Mouse (Mus musculus): ENCODE measurements around the gene Rap1gap2. TPM values are rescaled to one million over a fixed set of nuclear protein-coding genes. Genes with fewer than 3 reads are reported as not detected.

Gene Rap1gap2
- polyA plus RNA-seq, 1 experiment from 2014 or later = 9.2 TPM

DNA sequence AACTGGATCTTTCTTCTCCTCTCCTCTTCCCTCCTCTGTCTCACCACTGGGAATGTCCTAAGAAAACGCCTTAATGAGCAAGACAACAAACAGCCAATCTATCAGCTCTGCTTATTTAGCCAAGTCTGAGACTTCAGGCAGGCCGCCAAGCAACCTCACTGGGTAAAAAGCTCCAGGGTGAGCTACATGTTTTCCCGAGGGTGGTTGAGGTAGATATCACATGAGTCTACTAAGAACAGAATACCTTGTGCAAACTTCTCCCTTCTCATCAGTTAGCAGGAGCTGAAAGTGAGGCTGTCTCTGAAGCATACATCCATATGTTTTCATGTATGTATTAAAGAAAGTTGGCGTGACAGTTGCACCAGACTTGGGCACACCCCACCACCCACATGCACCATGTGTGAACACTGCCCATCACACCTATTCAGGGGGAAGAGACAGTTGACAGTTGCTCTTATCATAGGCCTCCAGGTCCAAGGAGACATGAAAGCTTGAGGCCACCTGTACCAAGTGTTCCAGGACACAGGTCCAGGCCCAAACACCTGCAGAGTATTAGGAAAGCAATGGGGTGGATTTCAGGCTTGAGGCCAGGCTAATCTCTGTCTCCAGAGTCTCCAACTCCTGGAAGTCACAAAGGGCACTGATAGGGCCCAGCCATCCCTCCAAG, 35.8 kb downstream of the Rap1gap2 start:
- Histone ChIP-seq H3K9ac (replicated peaks; ENCODE audit: low read length) (no peak overlapping the region), H3K4me2 (ENCODE audit: low read length) (no peak overlapping the region), H3K9me3 (ENCODE audit: control insufficient read depth, low read length) (no peaks in the 10 kb centered on the region), H3K27ac (replicated peaks; ENCODE audit: low read depth, low read length) (no peak overlapping the region), H3K4me1 (ENCODE audit: control insufficient read depth, insufficient read depth, low read length) (no peaks in the 10 kb centered on the region), H3K27me3 (ENCODE audit: control insufficient read depth, insufficient read depth, low read length) (no peaks in the 10 kb centered on the region), H3K36me3 (ENCODE audit: control insufficient read depth, insufficient read depth, low read length) (no peaks in the 10 kb centered on the region), H3K4me3 (replicated peaks; ENCODE audit: low read depth, low read length) (no peak overlapping the region)
- 83% methylated on average over 4 of the region's 4 CpGs for WGBS
- ATAC-seq (ENCODE audit: low FRiP score, low TSS enrichment) (no peak), DNase-seq (no peak)

GRCm38 (mm10) chr11:74572459-74573061, 38.2 kb downstream of the Rap1gap2 start:
- WGBS = 79% methylated on average over 6 of the region's 6 CpGs
- Histone ChIP-seq H3K27me3 (ENCODE audit: control insufficient read depth, insufficient read depth, low read length) (no peaks in the 10 kb centered on the region), H3K27ac (replicated peaks; ENCODE audit: low read depth, low read length) (no peak overlapping the region), H3K4me3 (replicated peaks; ENCODE audit: low read depth, low read length) (no peak overlapping the region), H3K4me2 (ENCODE audit: low read length) (no peak overlapping the region), H3K36me3 (ENCODE audit: control insufficient read depth, insufficient read depth, low read length) (no peaks in the 10 kb centered on the region), H3K4me1 (ENCODE audit: control insufficient read depth, insufficient read depth, low read length) (no peaks in the 10 kb centered on the region), H3K9ac (replicated peaks; ENCODE audit: low read length) (no peak overlapping the region), H3K9me3 (ENCODE audit: control insufficient read depth, low read length) (no peaks in the 10 kb centered on the region)
- DNase-seq (no peak), ATAC-seq (ENCODE audit: low FRiP score, low TSS enrichment) (no peak)

- Histone ChIP-seq H3K27me3 (ENCODE audit: control insufficient read depth, insufficient read depth, low read length) (no peaks in the 10 kb centered on the region), H3K27ac (replicated peaks; ENCODE audit: low read depth, low read length) (no peak overlapping the region), H3K4me1 (ENCODE audit: control insufficient read depth, insufficient read depth, low read length) (no peaks in the 10 kb centered on the region), H3K4me3 (replicated peaks; ENCODE audit: low read depth, low read length) (no peak overlapping the region), H3K4me2 (ENCODE audit: low read length) (no peak overlapping the region), H3K9me3 (ENCODE audit: control insufficient read depth, low read length) (no peaks in the 10 kb centered on the region), H3K36me3 (ENCODE audit: control insufficient read depth, insufficient read depth, low read length) (no peaks in the 10 kb centered on the region), H3K9ac (replicated peaks; ENCODE audit: low read length) (no peak overlapping the region)
- DNase-seq = no peak
- ATAC-seq (ENCODE audit: low FRiP score, low TSS enrichment) = no peak
- WGBS = 72% methylated on average over 6 of the region's 6 CpGs
Measured at GRCm38 (mm10) chr11:74569735-74570134, 41.0 kb downstream of the Rap1gap2 start.

GRCm38 (mm10) chr11:74568463-74568862, 42.3 kb downstream of the Rap1gap2 start:
- ATAC-seq (ENCODE audit: low FRiP score, low TSS enrichment) = no peak
- Histone ChIP-seq H3K27me3 (ENCODE audit: control insufficient read depth, insufficient read depth, low read length) (no peaks in the 10 kb centered on the region), H3K4me3 (replicated peaks; ENCODE audit: low read depth, low read length) (no peak overlapping the region), H3K9me3 (ENCODE audit: control insufficient read depth, low read length) (no peaks in the 10 kb centered on the region), H3K4me2 (ENCODE audit: low read length) (no peak overlapping the region), H3K4me1 (ENCODE audit: control insufficient read depth, insufficient read depth, low read length) (no peaks in the 10 kb centered on the region), H3K9ac (replicated peaks; ENCODE audit: low read length) (no peak overlapping the region), H3K27ac (replicated peaks; ENCODE audit: low read depth, low read length) (no peak overlapping the region), H3K36me3 (ENCODE audit: control insufficient read depth, insufficient read depth, low read length) (no peaks in the 10 kb centered on the region)
- no peak for DNase-seq
- WGBS = 86% methylated on average over 5 of the region's 5 CpGs

DNA sequence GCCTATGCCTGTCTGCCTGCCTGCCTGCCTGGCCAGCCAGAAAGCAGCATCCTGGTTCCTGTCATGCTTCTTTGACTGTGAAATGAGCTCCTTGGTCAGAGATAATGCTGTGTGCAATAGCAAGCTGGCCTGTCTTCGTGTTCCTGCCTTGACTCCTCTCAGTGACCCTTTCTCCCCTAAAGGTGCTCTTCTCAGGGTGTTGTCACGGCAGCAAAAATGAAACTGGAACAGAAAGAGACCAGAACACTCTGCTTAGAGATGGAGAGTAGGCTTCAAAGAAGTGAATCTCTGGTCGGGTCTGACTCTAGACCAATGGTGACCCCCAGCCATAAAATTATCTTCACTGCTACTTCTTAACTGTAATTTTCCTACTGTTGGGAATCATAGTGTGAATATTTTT, 42.7 kb downstream of the Rap1gap2 start:
- Histone ChIP-seq H3K36me3 (ENCODE audit: control insufficient read depth, insufficient read depth, low read length) (no peaks in the 10 kb centered on the region), H3K4me1 (ENCODE audit: control insufficient read depth, insufficient read depth, low read length) (no peaks in the 10 kb centered on the region), H3K27me3 (ENCODE audit: control insufficient read depth, insufficient read depth, low read length) (no peaks in the 10 kb centered on the region), H3K4me2 (ENCODE audit: low read length) (no peak overlapping the region), H3K9ac (replicated peaks; ENCODE audit: low read length) (no peak overlapping the region), H3K4me3 (replicated peaks; ENCODE audit: low read depth, low read length) (no peak overlapping the region), H3K9me3 (ENCODE audit: control insufficient read depth, low read length) (no peaks in the 10 kb centered on the region), H3K27ac (replicated peaks; ENCODE audit: low read depth, low read length) (no peak overlapping the region)
- ATAC-seq (ENCODE audit: low FRiP score, low TSS enrichment) (no peak), DNase-seq (no peak)
- 68% methylated on average over 3 of the region's 3 CpGs for WGBS

DNA sequence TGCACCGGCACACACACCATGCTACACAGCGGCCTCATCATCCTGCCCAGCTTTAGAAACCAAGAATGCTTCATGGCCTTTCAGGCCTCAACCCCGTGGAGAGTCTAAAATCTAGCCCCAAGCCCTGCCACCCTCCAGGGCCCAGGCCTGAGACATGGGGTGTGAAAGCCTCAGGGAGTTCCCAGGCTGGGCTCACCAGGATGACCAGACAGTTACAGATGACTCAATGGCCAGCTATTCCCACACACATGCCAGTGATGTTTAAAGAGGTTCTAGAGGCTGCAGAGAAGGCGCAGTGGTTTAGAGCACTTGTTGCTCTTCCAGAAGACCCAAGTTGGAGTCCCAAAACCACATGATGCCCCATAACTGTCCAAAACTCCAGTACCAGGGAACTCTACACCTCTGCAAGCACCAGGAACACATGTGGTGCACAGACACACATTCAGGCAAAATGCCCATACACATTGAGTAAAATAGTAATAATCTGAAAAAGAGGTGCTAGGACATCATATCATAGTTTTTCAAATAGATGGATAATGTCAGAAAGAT, 44.3 kb downstream of the Rap1gap2 start:
- no peak overlapping the region for H3K9ac ChIP-seq (replicated peaks; ENCODE audit: low read length)
- H3K4me2 ChIP-seq (ENCODE audit: low read length) = no peak overlapping the region
- no peak overlapping the region for H3K4me3 ChIP-seq (replicated peaks; ENCODE audit: low read depth, low read length)
- H3K9me3 ChIP-seq (ENCODE audit: control insufficient read depth, low read length) = no peaks in the 10 kb centered on the region
- H3K27ac ChIP-seq (replicated peaks; ENCODE audit: low read depth, low read length) = no peak overlapping the region
- DNase-seq (no peak), ATAC-seq (ENCODE audit: low FRiP score, low TSS enrichment) (no peak)
- no peaks in the 10 kb centered on the region for H3K4me1 ChIP-seq (ENCODE audit: control insufficient read depth, insufficient read depth, low read length)
- H3K27me3 ChIP-seq (ENCODE audit: control insufficient read depth, insufficient read depth, low read length) = no peaks in the 10 kb centered on the region
- WGBS = 93% methylated on average over 4 of the region's 4 CpGs
- no peaks in the 10 kb centered on the region for H3K36me3 ChIP-seq (ENCODE audit: control insufficient read depth, insufficient read depth, low read length)

DNA sequence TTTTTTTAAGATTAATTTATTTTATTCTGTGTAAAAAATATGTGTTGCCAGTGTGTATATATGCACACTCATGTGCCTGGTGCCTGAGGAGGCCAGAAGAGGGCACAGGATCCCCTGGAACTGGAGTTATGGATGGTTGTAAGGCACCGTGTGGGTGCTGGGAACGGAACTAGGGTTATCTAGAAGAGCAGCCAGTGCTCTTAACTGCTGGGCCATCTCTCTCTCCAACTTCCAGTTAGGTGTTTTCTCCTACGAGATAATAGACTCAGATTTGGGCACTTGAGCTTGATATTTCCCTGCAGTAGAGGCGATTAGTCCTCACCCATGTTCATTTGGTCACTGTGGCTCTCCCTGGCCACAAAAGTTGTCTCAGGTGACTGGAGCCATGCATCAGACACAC, 49.3 kb downstream of the Rap1gap2 start:
- Histone ChIP-seq H3K36me3 (ENCODE audit: control insufficient read depth, insufficient read depth, low read length) (no peaks in the 10 kb centered on the region), H3K27ac (replicated peaks; ENCODE audit: low read depth, low read length) (no peak overlapping the region), H3K4me3 (replicated peaks; ENCODE audit: low read depth, low read length) (no peak overlapping the region), H3K4me2 (ENCODE audit: low read length) (no peak overlapping the region), H3K9me3 (ENCODE audit: control insufficient read depth, low read length) (no peaks in the 10 kb centered on the region), H3K9ac (replicated peaks; ENCODE audit: low read length) (no peak overlapping the region), H3K27me3 (ENCODE audit: control insufficient read depth, insufficient read depth, low read length) (no peaks in the 10 kb centered on the region), H3K4me1 (ENCODE audit: control insufficient read depth, insufficient read depth, low read length) (no peaks in the 10 kb centered on the region)
- ATAC-seq (ENCODE audit: low FRiP score, low TSS enrichment) (no peak), DNase-seq (no peak)
- WGBS = 88% methylated on average over 4 of the region's 4 CpGs

DNA sequence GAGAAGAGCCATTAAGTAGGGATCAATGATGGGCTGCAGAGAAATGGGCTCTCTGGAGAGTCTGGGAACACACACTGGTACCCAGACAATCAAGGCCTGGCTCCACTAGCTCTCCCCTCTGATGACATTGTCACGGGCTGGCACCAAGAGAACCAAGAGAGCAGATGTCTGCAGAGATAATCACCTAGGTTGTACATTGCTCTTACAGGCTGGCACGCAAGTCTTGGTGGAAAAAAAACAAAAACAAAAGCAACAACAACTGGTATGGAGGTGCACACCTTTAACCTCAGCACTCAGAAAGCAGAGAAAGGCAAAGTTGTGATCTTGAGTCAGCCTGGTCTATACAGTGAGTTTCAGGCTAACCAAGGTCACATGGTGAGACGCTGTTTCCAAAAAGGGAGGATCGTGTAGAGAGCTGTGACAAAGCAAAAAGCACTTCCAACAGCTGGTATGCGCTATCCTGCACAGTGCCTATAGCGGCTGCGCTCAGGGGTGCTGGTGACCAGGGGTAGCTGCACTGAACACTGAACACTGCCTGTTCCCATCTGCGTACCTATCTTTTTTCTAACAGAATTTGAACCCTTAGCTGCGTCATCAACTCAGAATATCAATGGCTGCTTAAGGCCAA, 50.0 kb downstream of the Rap1gap2 start:
- 94% methylated on average over 9 of the region's 9 CpGs for WGBS
- DNase-seq = no peak
- ATAC-seq (ENCODE audit: low FRiP score, low TSS enrichment) = no peak

More for the DNA sequence above, 50.0 kb downstream of the Rap1gap2 start:
- no peaks in the 10 kb centered on the region for H3K9me3 ChIP-seq (ENCODE audit: control insufficient read depth, low read length)
- no peak overlapping the region for H3K27ac ChIP-seq (replicated peaks; ENCODE audit: low read depth, low read length)
- H3K36me3 ChIP-seq (ENCODE audit: control insufficient read depth, insufficient read depth, low read length) = no peaks in the 10 kb centered on the region
- H3K27me3 ChIP-seq (ENCODE audit: control insufficient read depth, insufficient read depth, low read length) = no peaks in the 10 kb centered on the region
- no peak overlapping the region for H3K4me3 ChIP-seq (replicated peaks; ENCODE audit: low read depth, low read length)
- H3K4me1 ChIP-seq (ENCODE audit: control insufficient read depth, insufficient read depth, low read length) = peaks cover 6% of the 10 kb centered on the region; the same call in 1 of the 2 replicates
- H3K9ac ChIP-seq (replicated peaks; ENCODE audit: low read length) = no peak overlapping the region
- H3K4me2 ChIP-seq (ENCODE audit: low read length) = no peak overlapping the region
